Mouse (Mus musculus) forebrain, embryonic 11.5 days (tissue): Measurements from ENCODE around the gene Eif1b. TPM values are rescaled to one million over a fixed set of nuclear protein-coding genes. Genes with fewer than 3 reads are reported as not detected.

Source experiments
- ATAC-seq: fragments of 200-750 bp; cut with Nextera tagmentation; replicated peaks from 2 replicates; pipeline ENCODE4 v1.8.0; 2017; ENCODE audit warnings: moderate TSS enrichment; ENCODE audit not compliant: low FRiP score
- DNase-seq: peaks from one replicate; pipeline ENCODE4 v3.0.0-alpha.2; 2017; ENCODE audit warnings: low spot score
- H3K27ac ChIP-seq: fragments of 300-500 bp; sonication (generic); 2 replicates; pipeline ENCODE4 v1.5.1; 2014; ENCODE audit warnings: low read depth, low read length
- H3K27me3 ChIP-seq: fragments of 300-500 bp; sonication (generic); 2 replicates; pipeline ENCODE4 v1.6.1; 2014; ENCODE audit warnings: mild to moderate bottlenecking, low read length, mixed read lengths; ENCODE audit not compliant: control insufficient read depth, insufficient read depth
- H3K36me3 ChIP-seq: fragments of 300-500 bp; sonication (generic); 2 replicates; pipeline ENCODE4 v1.6.1; 2014; ENCODE audit warnings: mild to moderate bottlenecking, low read length, moderate library complexity, mixed read lengths; ENCODE audit not compliant: control insufficient read depth, insufficient read depth
- H3K4me1 ChIP-seq: fragments of 300-500 bp; sonication (generic); replicated peaks from 2 replicates; pipeline ENCODE4 v1.6.1; 2014; ENCODE audit warnings: low read length, mixed read lengths; ENCODE audit not compliant: control insufficient read depth, insufficient read depth
- H3K4me2 ChIP-seq: fragments of 300-500 bp; sonication (generic); 2 replicates; pipeline ENCODE4 v1.6.1; 2014; ENCODE audit warnings: low read depth, mild to moderate bottlenecking, low read length, moderate library complexity, mixed read lengths; ENCODE audit not compliant: severe bottlenecking
- H3K4me3 ChIP-seq: fragments of 300-500 bp; sonication (generic); 2 replicates; pipeline ENCODE4 v1.5.1; 2014; ENCODE audit warnings: low read depth, low read length
- H3K9ac ChIP-seq: fragments of 300-500 bp; sonication (generic); 2 replicates; pipeline ENCODE4 v1.6.1; 2014; ENCODE audit warnings: low read length
- H3K9me3 ChIP-seq: fragments of 300-500 bp; sonication (generic); 2 replicates; pipeline ENCODE4 v1.6.1; 2016; ENCODE audit warnings: low read length, mixed read lengths; ENCODE audit not compliant: control insufficient read depth
- WGBS: fragments of 180-500 bp; shearing (Covaris S2); extraction: QIAGEN DNeasy Blood & Tissue Kit; methylation state at CpG from one replicate; pipeline ENCODE4 v1.1.7; 2014; 5-methylcytosine and 5-hydroxymethylcytosine counted together
- polyA plus RNA-seq: library from polyadenylated mRNA; unstranded; fragments of >200 nt; fragmentation: Nextera tagmentation; extraction: Ambion mirVana; gene quantifications from 2 replicates; pipeline ENCODE4 v1.2.1, GENCODE M21; 2014

Gene Eif1b
- polyA plus RNA-seq, 1 experiment from 2014 or later: 346 TPM

GRCm38 (mm10) chr9:120504423-120504822 lies 12.4 kb downstream of the Eif1b start:
- Histone ChIP-seq H3K9ac (no peak overlapping the region), H3K9me3 (peaks cover 5% of the 10 kb centered on the region; the same call in 1 of the 2 replicates), H3K27me3 (no peaks in the 10 kb centered on the region), H3K4me3 (no peak overlapping the region), H3K27ac (no peak overlapping the region), H3K36me3 (no peaks in the 10 kb centered on the region), H3K4me2 (no peak overlapping the region), H3K4me1 (no peaks in the 10 kb centered on the region)
- ATAC-seq (no peak), DNase-seq (no peak)
- 89% methylated on average over 2 of the region's 2 CpGs for WGBS

GRCm38 (mm10) chr9:120511781-120512180 lies 19.7 kb downstream of the Eif1b start:
- Histone ChIP-seq H3K9ac (no peak overlapping the region), H3K4me1 (no peaks in the 10 kb centered on the region), H3K27ac (no peak overlapping the region), H3K27me3 (no peaks in the 10 kb centered on the region), H3K9me3 (peaks cover 4% of the 10 kb centered on the region; the same call in 1 of the 2 replicates), H3K4me3 (no peak overlapping the region), H3K36me3 (no peaks in the 10 kb centered on the region), H3K4me2 (no peak overlapping the region)
- 81% methylated on average over 3 of the region's 3 CpGs for WGBS
- DNase-seq: no peak
- ATAC-seq: no peak

GRCm38 (mm10) chr9:120516720-120517119 lies 24.7 kb downstream of the Eif1b start:
- no peaks in the 10 kb centered on the region for H3K36me3 ChIP-seq
- no peak overlapping the region for H3K4me3 ChIP-seq
- no peak overlapping the region for H3K9ac ChIP-seq
- H3K4me1 ChIP-seq: no peaks in the 10 kb centered on the region
- H3K27ac ChIP-seq: no peak overlapping the region
- 89% methylated on average over 8 of the region's 8 CpGs for WGBS
- ATAC-seq: no peak
- no peaks in the 10 kb centered on the region for H3K27me3 ChIP-seq
- H3K9me3 ChIP-seq: no peaks in the 10 kb centered on the region
- H3K4me2 ChIP-seq: no peak overlapping the region
- DNase-seq: no peak

GRCm38 (mm10) chr9:120518946-120519345 lies 26.9 kb downstream of the Eif1b start:
- H3K9ac ChIP-seq: no peak overlapping the region
- no peak for ATAC-seq
- H3K9me3 ChIP-seq: no peaks in the 10 kb centered on the region
- no peak overlapping the region for H3K4me2 ChIP-seq
- DNase-seq: no peak
- no peak overlapping the region for H3K27ac ChIP-seq
- H3K27me3 ChIP-seq: no peaks in the 10 kb centered on the region
- no peaks in the 10 kb centered on the region for H3K36me3 ChIP-seq
- H3K4me1 ChIP-seq: no peaks in the 10 kb centered on the region
- no peak overlapping the region for H3K4me3 ChIP-seq
- 87% methylated on average over 3 of the region's 3 CpGs for WGBS

- H3K4me1 ChIP-seq: no peaks in the 10 kb centered on the region
- no peaks in the 10 kb centered on the region for H3K27me3 ChIP-seq
- H3K4me2 ChIP-seq: no peak overlapping the region
- H3K9me3 ChIP-seq: no peaks in the 10 kb centered on the region
- 69% methylated on average over 19 of the region's 19 CpGs for whole genome bisulfite sequencing
- no peaks in the 10 kb centered on the region for H3K36me3 ChIP-seq
- DNase-seq (no peak), ATAC-seq (no peak)
- no peak overlapping the region for H3K27ac ChIP-seq
- no peak overlapping the region for H3K9ac ChIP-seq
- H3K4me3 ChIP-seq: no peak overlapping the region
These were observed 27.6 kb downstream of the Eif1b start for GRCm38 (mm10) chr9:120519469-120520125.

- Histone ChIP-seq H3K9me3 (no peaks in the 10 kb centered on the region), H3K27ac (no peak overlapping the region), H3K4me1 (no peaks in the 10 kb centered on the region), H3K9ac (no peak overlapping the region), H3K27me3 (no peaks in the 10 kb centered on the region), H3K36me3 (no peaks in the 10 kb centered on the region), H3K4me3 (no peak overlapping the region), H3K4me2 (no peak overlapping the region)
- DNase-seq (no peak), ATAC-seq (no peak)
- 83% methylated on average over 1 of the region's 1 CpGs for WGBS
These were observed 29.1 kb downstream of the Eif1b start for GRCm38 (mm10) chr9:120521161-120521560.

- DNase-seq (no peak), ATAC-seq (no peak)
- H3K27me3 ChIP-seq: no peaks in the 10 kb centered on the region
- H3K36me3 ChIP-seq: no peaks in the 10 kb centered on the region
- H3K27ac ChIP-seq: no peak overlapping the region
- H3K9me3 ChIP-seq: no peaks in the 10 kb centered on the region
- H3K4me3 ChIP-seq: no peak overlapping the region
- no peak overlapping the region for H3K4me2 ChIP-seq
- H3K4me1 ChIP-seq: peaks cover 3% of the 10 kb centered on the region; the same call in 1 of the 2 replicates
- no peak overlapping the region for H3K9ac ChIP-seq
- WGBS: 37% methylated on average over 4 of the region's 4 CpGs
These were observed 35.2 kb downstream of the Eif1b start for GRCm38 (mm10) chr9:120527270-120527669.

- ATAC-seq (no peak), DNase-seq (no peak)
- Histone ChIP-seq H3K4me3 (no peak overlapping the region), H3K36me3 (no peaks in the 10 kb centered on the region), H3K27ac (no peak overlapping the region), H3K4me1 (peaks cover 3% of the 10 kb centered on the region; the same call in 1 of the 2 replicates), H3K4me2 (no peak overlapping the region), H3K9me3 (no peaks in the 10 kb centered on the region), H3K27me3 (no peaks in the 10 kb centered on the region), H3K9ac (no peak overlapping the region)
- 91% methylated on average over 8 of the region's 8 CpGs for WGBS
These were observed 35.9 kb downstream of the Eif1b start for GRCm38 (mm10) chr9:120527919-120528318.
